Comparison of ENCODE assay signal across 8 mouse cellular contexts in genomic region chr11:103028176-103028891, GRCm38 (mm10). TPM values are rescaled to one million over a fixed set of nuclear protein-coding genes. Genes with fewer than 3 reads are reported as not detected.
DNase-seq lines count a peak whose midpoint lies in the region; ATAC-seq and TF ChIP-seq lines count a peak whose summit lies in the region.

Nmt1 (plus strand) TSS chr11:103028190.
Dcakd (minus strand) TSS chr11:103028333.

- H3K27me3 ChIP-seq in E14TG2a.4 (ENCODE audit: insufficient read depth, low read length), result no peaks in the 10 kb centered on the region
- no peaks in the 10 kb centered on the region for H3K27me3 ChIP-seq in forebrain, embryonic 12.5 days
- no peaks in the 10 kb centered on the region for H3K27me3 ChIP-seq in heart, postnatal 0 days (ENCODE audit: control insufficient read depth, insufficient read depth, low read length)
- H3K27me3 ChIP-seq in liver, embryonic 16.5 days (ENCODE audit: control insufficient read depth, insufficient read depth, low read depth, low read length), result no peaks in the 10 kb centered on the region
- H3K27me3 ChIP-seq in neural tube, embryonic 13.5 days, result no peaks in the 10 kb centered on the region
- no peaks in the 10 kb centered on the region for H3K27me3 ChIP-seq in testis, adult 2 months (ENCODE audit: control insufficient read depth, insufficient read depth, low read length)

- no peak for TF ChIP-seq CTCF in E14TG2a.4 (conservative IDR thresholded peaks at IDR 0.05; ENCODE audit: low read length)
- TF ChIP-seq CTCF in heart, postnatal 0 days (IDR thresholded peaks at IDR 0.05; ENCODE audit: low read depth), result no peak
- TF ChIP-seq CTCF in testis, adult 2 months (IDR thresholded peaks at IDR 0.05; ENCODE audit: control insufficient read depth, insufficient read depth, insufficient replicate concordance, low read depth, low read length), result no peak

- peak within 1 kb of the TSS; percentile 65 for H3K9ac ChIP-seq in forebrain, embryonic 12.5 days
- H3K9ac ChIP-seq in heart, postnatal 0 days (replicated peaks; ENCODE audit: low read depth, low read length), result peak within 1 kb of the TSS; percentile 78
- H3K9ac ChIP-seq in liver, embryonic 16.5 days (ENCODE audit: low read depth, low read length), result peak within 1 kb of the TSS; percentile 83
- H3K9ac ChIP-seq in neural tube, embryonic 13.5 days, result peak within 1 kb of the TSS; percentile 75

- H3K27ac ChIP-seq in forebrain, embryonic 12.5 days, result peak within 1 kb of the TSS; percentile 65; the same call in 1 of the 2 replicates
- peak within 1 kb of the TSS; percentile 89 for H3K27ac ChIP-seq in heart, postnatal 0 days (ENCODE audit: low read depth)
- peak within 1 kb of the TSS; percentile 92 for H3K27ac ChIP-seq in liver, embryonic 16.5 days (ENCODE audit: low read length)
- peak within 1 kb of the TSS; percentile 64 for H3K27ac ChIP-seq in neural tube, embryonic 13.5 days (replicated peaks)
- H3K27ac ChIP-seq in testis, adult 2 months (ENCODE audit: control insufficient read depth, insufficient read depth, low read depth, low read length), result peak within 1 kb of the TSS; percentile 96

- peaks cover 53% of the 10 kb centered on the region for H3K4me1 ChIP-seq in E14TG2a.4 (replicated peaks; ENCODE audit: low read depth, low read length)
- peaks cover 30% of the 10 kb centered on the region for H3K4me1 ChIP-seq in forebrain, embryonic 12.5 days
- H3K4me1 ChIP-seq in heart, postnatal 0 days (ENCODE audit: control insufficient read depth, insufficient read depth), result peaks cover 20% of the 10 kb centered on the region
- peaks cover 18% of the 10 kb centered on the region for H3K4me1 ChIP-seq in liver, embryonic 16.5 days (ENCODE audit: control insufficient read depth, low read depth, low read length)
- peaks cover 40% of the 10 kb centered on the region for H3K4me1 ChIP-seq in neural tube, embryonic 13.5 days (replicated peaks)
- no peaks in the 10 kb centered on the region; the same call in 1 of the 2 replicates for H3K4me1 ChIP-seq in testis, adult 2 months (ENCODE audit: control insufficient read depth, insufficient read depth, low read length)

- no peaks in the 10 kb centered on the region for H3K9me3 ChIP-seq in E14TG2a.4 (ENCODE audit: low read length)
- H3K9me3 ChIP-seq in forebrain, embryonic 12.5 days, result no peaks in the 10 kb centered on the region
- no peaks in the 10 kb centered on the region for H3K9me3 ChIP-seq in heart, postnatal 0 days (replicated peaks; ENCODE audit: control insufficient read depth, low read length)
- no peaks in the 10 kb centered on the region for H3K9me3 ChIP-seq in liver, embryonic 16.5 days (replicated peaks; ENCODE audit: control insufficient read depth, low read length)
- no peaks in the 10 kb centered on the region for H3K9me3 ChIP-seq in neural tube, embryonic 13.5 days

- peak; percentile 95 for DNase-seq in c-Kit-positive CD71-positive TER-119-positive erythroid progenitor cells, embryonic 14.5 days (ENCODE audit: low spot score)
- peak; percentile 99 for DNase-seq in heart, postnatal 0 days (ENCODE audit: low spot score)
- DNase-seq in kidney, postnatal 4 days, result peak; percentile 92 to 95

- TF ChIP-seq EP300 in heart, postnatal 0 days (IDR thresholded peaks at IDR 0.05; ENCODE audit: low read depth), result peak; percentile 87

- peak within 1 kb of the TSS; percentile 70 for H3K4me2 ChIP-seq in forebrain, embryonic 12.5 days
- peak within 1 kb of the TSS; percentile 88 for H3K4me2 ChIP-seq in heart, postnatal 0 days (ENCODE audit: low read depth, low read length)
- peak within 1 kb of the TSS; percentile 75 for H3K4me2 ChIP-seq in liver, embryonic 16.5 days (ENCODE audit: low read depth, low read length)
- H3K4me2 ChIP-seq in neural tube, embryonic 13.5 days, result peak within 1 kb of the TSS; percentile 70

- peak; percentile 99 for ATAC-seq in forebrain, embryonic 12.5 days (ENCODE audit: low FRiP score)
- ATAC-seq in heart, postnatal 0 days (ENCODE audit: insufficient read depth, low read depth), result peak; percentile 98
- peak; percentile 95 for ATAC-seq in liver, embryonic 16.5 days (ENCODE audit: low read depth)
- ATAC-seq in neural tube, embryonic 13.5 days (ENCODE audit: low read depth), result peak; percentile 99

- WGBS in forebrain, embryonic 12.5 days, result under 1% methylated on average over 36 of the region's 36 CpGs
- 0% methylated on average over 36 of the region's 36 CpGs for WGBS in heart, postnatal 0 days
- WGBS in liver, embryonic 16.5 days (ENCODE audit: insufficient replicate concordance), result under 1% methylated on average over 36 of the region's 36 CpGs
- under 1% methylated on average over 36 of the region's 36 CpGs for WGBS in neural tube, embryonic 13.5 days

- peak; percentile 92 for TF ChIP-seq POLR2A in testis, adult 2 months (IDR thresholded peaks at IDR 0.05; ENCODE audit: control insufficient read depth, low read depth, low read length)

- peaks cover 52% of the 10 kb centered on the region for H3K36me3 ChIP-seq in E14TG2a.4 (ENCODE audit: insufficient read depth, low read length)
- H3K36me3 ChIP-seq in forebrain, embryonic 12.5 days (replicated peaks), result peaks cover 16% of the 10 kb centered on the region
- H3K36me3 ChIP-seq in heart, postnatal 0 days (replicated peaks; ENCODE audit: control insufficient read depth, insufficient read depth, low read length), result peaks cover 12% of the 10 kb centered on the region
- H3K36me3 ChIP-seq in liver, embryonic 16.5 days (ENCODE audit: control insufficient read depth, insufficient read depth), result peaks cover 4% of the 10 kb centered on the region
- no peaks in the 10 kb centered on the region for H3K36me3 ChIP-seq in neural tube, embryonic 13.5 days
- peaks cover 3% of the 10 kb centered on the region; the same call in 1 of the 2 replicates for H3K36me3 ChIP-seq in testis, adult 2 months (ENCODE audit: control insufficient read depth, insufficient read depth, low read length)

- H3K4me3 ChIP-seq in E14TG2a.4 (replicated peaks; ENCODE audit: low read length), result peak within 1 kb of the TSS; percentile 95
- peak within 1 kb of the TSS; percentile 62 for H3K4me3 ChIP-seq in forebrain, embryonic 12.5 days (replicated peaks)
- H3K4me3 ChIP-seq in heart, postnatal 0 days (ENCODE audit: low read depth, low read length), result peak within 1 kb of the TSS; percentile 88
- H3K4me3 ChIP-seq in liver, embryonic 16.5 days (ENCODE audit: low read depth, low read length), result peak within 1 kb of the TSS; percentile 83
- peak within 1 kb of the TSS; percentile 54 for H3K4me3 ChIP-seq in neural tube, embryonic 13.5 days
- H3K4me3 ChIP-seq in testis, adult 2 months (ENCODE audit: control insufficient read depth, low read depth, low read length), result peak within 1 kb of the TSS; percentile 97

RNA-seq across cellular contexts. Expression of gene Nmt1, which starts in this region (rescaled TPM):
- 49.0 and 56.2 TPM in 2 replicates for polyA plus RNA-seq in forebrain, embryonic 12.5 days (2016; fragmentation: Nextera tagmentation; extraction: Ambion mirVana)
- total RNA-seq in heart, postnatal 0 days (2014; rRNA removed; ENCODE audit: low replicate concordance), result 47.6 and 63.6 TPM in 2 replicates
- 46.6 and 50.0 TPM in 2 replicates for polyA plus RNA-seq in heart, postnatal 0 days (2015; fragmentation: Nextera tagmentation; extraction: Ambion mirVana)
- 32.1 and 36.6 TPM in 2 replicates for polyA plus RNA-seq in liver, embryonic 16.5 days (2015; fragmentation: Nextera tagmentation; extraction: Ambion mirVana)
- 31.2 and 32.3 TPM in 2 replicates for polyA plus RNA-seq in neural tube, embryonic 13.5 days (2015; fragmentation: Nextera tagmentation; extraction: Ambion mirVana)
- polyA plus RNA-seq in testis, adult 2 months (2012; rRNA removed), result 97.3 and 100 TPM in 2 replicates

RNA-seq across cellular contexts. Expression of gene Dcakd, which starts in this region (rescaled TPM):
- polyA plus RNA-seq in forebrain, embryonic 12.5 days (2016; fragmentation: Nextera tagmentation; extraction: Ambion mirVana), result 190 and 210 TPM in 2 replicates
- 53.5 and 64.0 TPM in 2 replicates for total RNA-seq in heart, postnatal 0 days (2014; rRNA removed; ENCODE audit: low replicate concordance)
- polyA plus RNA-seq in heart, postnatal 0 days (2015; fragmentation: Nextera tagmentation; extraction: Ambion mirVana), result 45.2 and 50.4 TPM in 2 replicates
- 22.9 and 29.0 TPM in 2 replicates for polyA plus RNA-seq in liver, embryonic 16.5 days (2015; fragmentation: Nextera tagmentation; extraction: Ambion mirVana)
- 161 and 171 TPM in 2 replicates for polyA plus RNA-seq in neural tube, embryonic 13.5 days (2015; fragmentation: Nextera tagmentation; extraction: Ambion mirVana)
- polyA plus RNA-seq in testis, adult 2 months (2012; rRNA removed), result 24.0 and 26.8 TPM in 2 replicates

Comparison
In these comparisons a context has a peak if more than half of its experiments do, and no peak if none do; other contexts are left out.
1. Peak in every context shown above with its lines: DNase-seq, ATAC-seq, H3K4me3 ChIP-seq and H3K27ac ChIP-seq.